Mouse (Mus musculus) cerebellum, postnatal 10 days (tissue): ENCODE measurements around the gene Olfr1555-ps1.
"Not testable (repeated sequence)": the region's sequence is repeated elsewhere in the genome, so short reads cannot be mapped to it uniquely, and the experiment has no call there.

Experiments
- DNase-seq, 2 experiments: peaks; one replicate each; pipeline ENCODE4 v3.0.0; 2021; ENCODE audit warnings: mixed read lengths in 2 of 2

Olfr1555-ps1 gene

GRCm38 (mm10) chr19:12170062-12170599, at the start of gene Olfr1555-ps1:
TSS of gene Olfr1555-ps1 (minus strand) at chr19:12170112.
- DNase-seq, result not testable (repeated sequence)

- DNase-seq, result no peak
These were observed 30.4 kb upstream of the Olfr1555-ps1 start, which contains the start of gene Olfr1431 for GRCm38 (mm10) chr19:12200334-12200733. TSS of gene Olfr1431 (plus strand) at chr19:12200634.

- not testable (repeated sequence) for DNase-seq
These were observed 29.2 kb upstream of the Olfr1555-ps1 start for GRCm38 (mm10) chr19:12199076-12199475.

GRCm38 (mm10) chr19:12175431-12175830, 5.5 kb upstream of the Olfr1555-ps1 start:
- peak; percentile 17 to 30 for DNase-seq

GRCm38 (mm10) chr19:12145452-12145851, 24.5 kb downstream of the Olfr1555-ps1 start:
- peak; percentile 48 to 53 for DNase-seq

GRCm38 (mm10) chr19:12143356-12143755, 26.6 kb downstream of the Olfr1555-ps1 start:
- peak in 1 of 2 experiments; percentile 7 for DNase-seq

- peak; percentile 34 to 52 for DNase-seq
These were observed 35.6 kb downstream of the Olfr1555-ps1 start for GRCm38 (mm10) chr19:12134289-12134688.

- DNase-seq, result no peak
These were observed 46.8 kb downstream of the Olfr1555-ps1 start, which contains the start of gene Olfr76 for GRCm38 (mm10) chr19:12123103-12123502. TSS of gene Olfr76 (minus strand) at chr19:12123203.

GRCm38 (mm10) chr19:12116464-12116863, 53.4 kb downstream of the Olfr1555-ps1 start:
- DNase-seq, result no peak

GRCm38 (mm10) chr19:12115797-12116196, 54.1 kb downstream of the Olfr1555-ps1 start, which contains the start of gene Olfr1428:
TSS of gene Olfr1428 (minus strand) at chr19:12115897.
- no peak for DNase-seq
